Mouse (Mus musculus) E14TG2a.4 (cell line): ENCODE results near the gene Utrn.
A peak's percentile ranks its signal among the peaks of the same experiment; 100 is the strongest.

Experiments used
- CTCF ChIP-seq: conservative IDR thresholded peaks from 2 replicates; pipeline ENCODE4 v1.5.1; 2014; ENCODE audit warnings: low read length
- POU5F1 ChIP-seq: IDR thresholded peaks from 2 replicates; pipeline ENCODE4 v1.6.1; 2014; ENCODE audit warnings: low read length, borderline replicate concordance

- TF ChIP-seq CTCF, result no peak
- peak; percentile 87 for TF ChIP-seq POU5F1
Measured at GRCm38 (mm10) chr10:12614465-12615199, 254.5 kb downstream of the Utrn start.
